Mouse (Mus musculus) ovary, adult 2 months (tissue): ENCODE data around the gene Gm20604. TPM values are rescaled to one million over a fixed set of nuclear protein-coding genes. Genes with fewer than 3 reads are reported as not detected.

Experiments
- polyA plus RNA-seq: library from polyadenylated mRNA; depleted of rRNA; stranded (reverse); fragments of >200 nt; gene quantifications from 2 replicates; pipeline ENCODE4 v1.2.3, GENCODE M21; 2012; rRNA removed

Gm20604 gene
- polyA plus RNA-seq = 1.9 and 2.3 TPM in 2 replicates

DNA sequence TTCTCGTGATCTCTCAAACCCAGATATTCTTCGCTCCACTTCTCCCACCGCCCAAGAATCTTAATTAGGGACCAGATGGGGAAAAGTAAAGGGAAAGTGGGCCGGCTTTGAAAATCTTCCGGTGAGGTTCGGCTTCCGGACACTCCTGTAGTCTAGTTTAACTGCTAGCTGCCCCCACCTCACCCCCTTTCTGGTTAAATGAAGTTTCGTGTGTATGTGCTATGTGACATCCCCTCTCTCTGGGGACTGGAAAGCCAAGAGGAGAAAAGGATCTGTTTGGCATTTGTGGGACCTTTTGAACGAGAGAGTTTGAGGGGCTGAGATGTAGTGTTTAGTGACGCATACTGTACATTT, at the start of gene Gm20604:
Gm20604 (minus strand) TSS at position 270 of the 354 bp plus-strand sequence.

DNA sequence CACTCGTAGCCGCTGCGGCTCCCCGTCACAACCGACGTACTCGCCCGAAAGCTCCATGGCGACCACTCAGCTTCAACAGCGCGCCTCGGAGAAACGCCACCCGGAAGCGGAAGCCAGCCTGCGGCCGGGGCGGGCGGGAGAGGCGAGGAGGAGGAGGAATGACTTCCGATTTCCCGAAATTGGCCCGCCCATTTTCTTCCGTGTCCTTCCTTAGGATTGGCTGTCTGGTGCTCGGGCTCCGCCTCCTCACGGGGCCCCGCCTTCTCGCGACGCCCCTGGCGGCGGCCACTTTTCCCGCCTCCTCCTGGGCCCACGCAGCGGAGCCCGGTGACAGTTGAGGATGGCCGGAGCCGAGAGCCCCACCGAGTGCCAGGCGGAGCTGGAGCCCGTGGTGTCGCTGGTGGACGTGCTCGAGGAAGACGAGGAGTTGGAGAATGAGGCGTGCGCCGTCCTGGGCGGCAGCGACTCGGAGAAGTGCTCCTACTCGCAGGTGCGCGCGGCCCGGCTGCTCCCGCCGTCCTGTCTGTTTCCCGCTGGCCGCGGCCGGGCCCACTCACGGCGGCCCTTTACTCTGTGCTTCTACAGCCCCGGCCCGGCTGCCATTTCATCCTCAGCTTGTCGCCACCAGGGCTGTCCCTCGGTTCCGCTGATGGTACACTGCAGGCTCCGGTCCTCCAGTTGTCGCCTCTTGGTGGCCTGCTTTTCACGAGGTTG, 626 bp downstream of the Gm20604 start, which contains the start of the genes Gm28051, Gon7 and Ubr7:
Gm28051 (minus strand) TSS at position 77 of the 714 bp plus-strand sequence.
Gon7 (minus strand) TSS at position 115 of the 714 bp plus-strand sequence.
Ubr7 (plus strand) TSS at position 279 of the 714 bp plus-strand sequence.

DNA sequence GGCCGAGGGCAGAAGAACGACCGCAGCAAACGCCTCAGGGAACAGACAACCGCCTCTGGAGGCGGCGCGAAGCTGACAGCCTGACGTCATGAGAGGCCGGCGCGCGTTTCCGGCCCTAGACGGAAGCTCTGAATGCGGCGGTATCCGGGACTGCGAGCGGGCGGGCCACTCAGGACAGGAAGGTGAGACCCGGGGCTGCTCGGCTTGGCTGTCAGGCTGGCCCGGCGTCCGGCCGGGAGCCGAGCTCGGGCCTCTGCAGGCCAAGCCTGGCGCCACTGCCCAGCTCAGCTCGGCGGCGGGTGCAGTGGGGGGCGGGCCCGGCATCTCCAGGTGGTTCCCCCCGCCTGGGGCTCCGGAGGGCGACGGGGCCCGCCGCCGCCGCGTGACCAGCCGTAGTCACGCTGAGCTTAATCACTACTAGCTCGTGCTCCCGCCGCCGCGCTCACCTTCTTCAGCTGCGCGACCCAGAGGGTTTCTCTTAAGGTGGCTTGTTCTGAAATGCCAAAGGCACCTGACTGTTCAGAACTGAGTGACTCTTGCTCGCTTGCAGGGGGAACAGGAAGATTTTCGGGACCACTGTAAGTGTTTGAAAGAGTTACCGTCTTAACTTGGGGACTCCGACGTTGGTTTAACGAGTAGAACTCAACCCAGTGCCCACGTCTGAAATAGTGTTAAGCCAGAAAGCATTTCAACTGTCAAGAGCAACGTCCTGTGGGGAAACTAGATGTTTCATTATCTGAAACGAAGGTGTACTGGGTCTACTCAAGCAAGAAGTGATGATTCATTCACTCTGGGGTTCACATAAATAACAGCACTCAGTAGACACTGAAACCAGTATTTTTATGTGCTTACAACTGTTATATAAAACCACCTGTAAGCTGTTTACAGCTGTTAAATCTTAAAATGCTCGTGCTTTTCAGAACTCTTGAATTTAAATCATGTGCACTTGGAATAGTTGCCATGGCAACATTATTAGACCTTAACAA, 14.6 kb downstream of the Gm20604 start, which contains the start of the genes Moap1 and Tmem251:
Moap1 (minus strand) TSS at position 73 of the 986 bp plus-strand sequence.
Tmem251 (plus strand) TSS at position 174 of the 986 bp plus-strand sequence.

DNA sequence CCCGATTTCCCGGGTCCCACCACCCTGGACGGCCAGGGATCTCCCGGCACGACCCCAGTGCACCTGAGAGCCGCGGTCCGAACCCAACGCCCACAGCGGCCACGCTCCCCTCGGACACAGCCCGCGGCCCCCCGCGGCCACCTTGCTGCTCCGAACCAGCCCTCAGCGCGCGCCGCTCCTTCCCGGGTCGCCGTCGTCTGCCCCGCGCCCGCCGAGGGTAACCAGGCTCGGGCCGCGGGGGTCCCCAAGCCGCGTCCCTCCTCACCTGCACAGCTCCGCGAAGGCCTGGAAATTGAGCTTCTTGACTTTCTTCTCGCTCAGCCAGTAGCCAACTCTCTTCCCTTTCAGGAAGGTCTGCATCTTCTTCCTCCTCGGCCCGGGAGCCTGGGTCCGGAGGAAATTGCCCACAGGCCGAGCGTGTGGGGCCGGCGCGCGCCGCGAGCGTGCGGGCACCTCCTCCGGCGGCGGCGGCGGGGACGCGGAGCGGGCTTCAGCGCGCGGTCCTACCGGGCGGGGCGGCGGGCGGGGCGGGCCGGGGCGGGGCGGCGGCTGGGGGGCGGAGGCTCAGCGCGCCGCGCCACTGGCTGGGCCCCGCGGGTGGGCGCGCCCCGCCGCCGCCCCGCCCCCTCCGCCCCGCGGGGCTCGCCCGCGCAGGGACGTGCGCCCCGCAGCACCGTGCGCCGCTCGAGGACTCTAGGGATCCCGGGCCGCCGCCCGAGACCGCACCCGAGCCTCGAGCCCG, 53.8 kb downstream of the Gm20604 start, which contains the start of gene Itpk1:
Itpk1 (minus strand) TSS at position 474 of the 742 bp plus-strand sequence.

Other genes starting within 250 kb of the Gm20604 start
- gene Chga, start 203.7 kb downstream of the Gm20604 start, polyA plus RNA-seq = 1.5 and 1.6 TPM in 2 replicates
- gene Itpk1, start 53.7 kb downstream of the Gm20604 start, polyA plus RNA-seq = 39.0 and 43.3 TPM in 2 replicates
- gene Moap1, start 15.0 kb downstream of the Gm20604 start, polyA plus RNA-seq = 0.67 and 0.68 TPM in 2 replicates
- gene Tmem251, start 14.9 kb downstream of the Gm20604 start, polyA plus RNA-seq = 3.2 and 3.4 TPM in 2 replicates
- 0.77 and 1.1 TPM in 2 replicates for gene Gm28051, start 907 bp downstream of the Gm20604 start, polyA plus RNA-seq
- gene Gon7, start 869 bp downstream of the Gm20604 start, polyA plus RNA-seq = 13.7 and 14.7 TPM in 2 replicates
- 12.0 and 13.9 TPM in 2 replicates for gene Ubr7, start 705 bp downstream of the Gm20604 start, polyA plus RNA-seq
- 22.4 and 25.4 TPM in 2 replicates for gene Btbd7, start 119.8 kb upstream of the Gm20604 start, polyA plus RNA-seq
- not detected in 2 replicates for gene Cox8c, start 140.6 kb upstream of the Gm20604 start, polyA plus RNA-seq
- gene Unc79, start 190.2 kb upstream of the Gm20604 start, polyA plus RNA-seq = 1.2 and 1.4 TPM in 2 replicates